Mouse (Mus musculus) effector memory CD4-positive, alpha-beta T cell, adult 5 months (primary cell): ENCODE measurements around the gene Ppp1cb. TPM values are rescaled to one million over a fixed set of nuclear protein-coding genes. Genes with fewer than 3 reads are reported as not detected.

Source experiments
- polyA plus RNA-seq: library from polyadenylated mRNA; unstranded; fragments of 100-300 nt; shearing (Covaris generic); gene quantifications from one replicate; pipeline ENCODE4 v1.2.1, GENCODE M21; 2017

The Ppp1cb gene
- polyA plus RNA-seq, result 216 TPM

GRCm38 (mm10) chr5:32458408-32459143 is at the start of gene Ppp1cb:
Ppp1cb (plus strand) TSS chr5:32458843.

Other genes starting within 250 kb of the Ppp1cb start
- gene Plb1, start 226.1 kb upstream of the Ppp1cb start, polyA plus RNA-seq, result not detected
- 16.5 TPM for gene Yes1, start 152.3 kb downstream of the Ppp1cb start, polyA plus RNA-seq